Mouse (Mus musculus) testis, adult 2 months (tissue): ENCODE measurements around the gene Ube2f. TPM values are rescaled to one million over a fixed set of nuclear protein-coding genes. Genes with fewer than 3 reads are reported as not detected.

Source experiments
- H3K27ac ChIP-seq: fragments of 200-500 bp; 2 replicates; pipeline ENCODE4 v1.5.1; 2012; ENCODE audit warnings: low read depth, low read length; ENCODE audit not compliant: control insufficient read depth, insufficient read depth
- H3K27me3 ChIP-seq: fragments of 200-500 bp; 2 replicates; pipeline ENCODE4 v1.6.1; 2012; ENCODE audit warnings: mild to moderate bottlenecking, low read length, moderate library complexity; ENCODE audit not compliant: control insufficient read depth, insufficient read depth
- H3K36me3 ChIP-seq: fragments of 200-500 bp; 2 replicates; pipeline ENCODE4 v1.6.1; 2012; ENCODE audit warnings: mild to moderate bottlenecking, low read length; ENCODE audit not compliant: control insufficient read depth, insufficient read depth
- H3K4me1 ChIP-seq: fragments of 200-500 bp; 2 replicates; pipeline ENCODE4 v1.6.1; 2012; ENCODE audit warnings: low read length; ENCODE audit not compliant: control insufficient read depth, insufficient read depth
- H3K4me3 ChIP-seq: fragments of 200-500 bp; 2 replicates; pipeline ENCODE4 v1.5.1; 2012; ENCODE audit warnings: low read depth, mild to moderate bottlenecking, low read length, moderate library complexity, mixed read lengths; ENCODE audit not compliant: control insufficient read depth
- CTCF ChIP-seq: fragments of 200-500 bp; IDR thresholded peaks from 2 replicates; pipeline ENCODE4 v1.5.1; 2012; ENCODE audit warnings: low read depth, mild to moderate bottlenecking, inconsistent platforms, low read length, moderate library complexity; ENCODE audit not compliant: control insufficient read depth, insufficient read depth, insufficient replicate concordance
- POLR2A ChIP-seq: fragments of 200-500 bp; IDR thresholded peaks from 2 replicates; pipeline ENCODE4 v1.6.1; 2012; ENCODE audit warnings: low read depth, mild to moderate bottlenecking, inconsistent platforms, low read length, moderate library complexity; ENCODE audit not compliant: control insufficient read depth
- polyA plus RNA-seq: library from polyadenylated mRNA; depleted of rRNA; stranded (reverse); fragments of >200 nt; gene quantifications from 2 replicates; pipeline ENCODE4 v1.2.3, GENCODE M21; 2012

Ube2f gene
- polyA plus RNA-seq, 1 experiment, result 159 TPM

GRCm38 (mm10) chr1:91309366-91310085 lies 59.4 kb downstream of the Ube2f start:
- H3K4me1 ChIP-seq, result no peaks in the 10 kb centered on the region
- TF ChIP-seq CTCF, result no peak
- no peak for TF ChIP-seq POLR2A
- H3K36me3 ChIP-seq, result peaks cover 8% of the 10 kb centered on the region
- H3K27me3 ChIP-seq, result no peaks in the 10 kb centered on the region
- H3K4me3 ChIP-seq, result no peak overlapping the region
- H3K27ac ChIP-seq, result no peak overlapping the region

GRCm38 (mm10) chr1:91312273-91312672 lies 62.2 kb downstream of the Ube2f start:
- peaks cover 6% of the 10 kb centered on the region for H3K36me3 ChIP-seq
- H3K27ac ChIP-seq, result no peak overlapping the region
- no peaks in the 10 kb centered on the region for H3K27me3 ChIP-seq
- H3K4me1 ChIP-seq, result no peaks in the 10 kb centered on the region
- TF ChIP-seq POLR2A, result no peak
- no peak for TF ChIP-seq CTCF
- no peak overlapping the region for H3K4me3 ChIP-seq

DNA sequence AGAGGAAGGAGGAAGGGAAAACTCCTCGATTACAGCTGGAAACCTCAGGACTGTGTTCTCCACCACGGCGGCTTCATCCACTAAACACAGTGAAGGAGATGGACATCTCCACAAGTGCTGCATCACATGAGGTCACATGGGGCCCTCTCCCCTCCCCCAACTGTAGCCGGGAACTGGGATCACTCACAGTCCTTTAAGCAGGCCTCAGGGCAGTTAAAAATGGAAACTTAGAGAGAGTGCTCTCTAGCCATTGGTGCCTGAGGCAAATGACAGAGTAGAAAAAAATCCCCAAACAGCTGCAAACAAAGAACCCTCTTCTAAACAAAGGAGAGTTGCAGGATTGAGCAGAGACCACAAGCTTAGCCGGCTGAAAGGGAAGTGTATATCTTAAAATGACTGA lies 63.1 kb downstream of the Ube2f start:
- TF ChIP-seq POLR2A, result no peak
- TF ChIP-seq CTCF, result no peak
- H3K27me3 ChIP-seq, result no peaks in the 10 kb centered on the region
- H3K4me3 ChIP-seq, result no peak overlapping the region
- H3K36me3 ChIP-seq, result peaks cover 6% of the 10 kb centered on the region
- no peak overlapping the region for H3K27ac ChIP-seq
- no peaks in the 10 kb centered on the region for H3K4me1 ChIP-seq

DNA sequence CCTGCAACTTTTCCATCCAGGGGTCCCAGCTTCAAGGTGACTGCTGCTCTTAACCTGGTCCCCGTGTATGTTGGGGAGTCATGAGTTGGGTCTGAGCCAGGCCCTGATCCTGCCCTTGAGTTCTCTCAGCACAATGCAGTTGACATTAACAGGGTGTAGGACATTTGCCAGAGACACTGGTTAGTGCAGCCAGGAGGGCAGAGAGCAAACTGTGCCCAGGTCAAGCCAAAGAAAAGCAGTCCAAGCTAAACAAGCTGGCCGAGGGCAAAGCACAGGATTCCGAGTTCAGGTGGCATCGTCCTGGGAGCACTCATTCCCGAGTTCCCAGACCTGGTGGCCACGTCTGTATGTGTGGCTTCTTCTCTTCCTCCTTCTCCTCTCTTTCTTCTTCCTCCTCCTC lies 67.6 kb downstream of the Ube2f start:
- peaks cover 2% of the 10 kb centered on the region for H3K36me3 ChIP-seq
- no peak overlapping the region for H3K4me3 ChIP-seq
- H3K4me1 ChIP-seq, result no peaks in the 10 kb centered on the region
- TF ChIP-seq CTCF (no peak), POLR2A (no peak)
- no peaks in the 10 kb centered on the region for H3K27me3 ChIP-seq
- no peak overlapping the region for H3K27ac ChIP-seq

GRCm38 (mm10) chr1:91321760-91322438 lies 71.8 kb downstream of the Ube2f start, which contains the start of gene Espnl:
TSS of gene Espnl (plus strand) at chr1:91322075.
- Histone ChIP-seq H3K4me3 (no peak within 1 kb of the TSS), H3K27me3 (no peaks in the 10 kb centered on the region), H3K36me3 (no peaks in the 10 kb centered on the region), H3K4me1 (no peaks in the 10 kb centered on the region), H3K27ac (no peak within 1 kb of the TSS)
- TF ChIP-seq POLR2A, result no peak

- no peak overlapping the region for H3K4me3 ChIP-seq
- no peaks in the 10 kb centered on the region for H3K27me3 ChIP-seq
- no peak for TF ChIP-seq POLR2A
- TF ChIP-seq CTCF, result no peak
- H3K4me1 ChIP-seq, result no peaks in the 10 kb centered on the region
- no peaks in the 10 kb centered on the region for H3K36me3 ChIP-seq
- H3K27ac ChIP-seq, result no peak overlapping the region
These were observed 74.5 kb downstream of the Ube2f start for GRCm38 (mm10) chr1:91324646-91325045.

DNA sequence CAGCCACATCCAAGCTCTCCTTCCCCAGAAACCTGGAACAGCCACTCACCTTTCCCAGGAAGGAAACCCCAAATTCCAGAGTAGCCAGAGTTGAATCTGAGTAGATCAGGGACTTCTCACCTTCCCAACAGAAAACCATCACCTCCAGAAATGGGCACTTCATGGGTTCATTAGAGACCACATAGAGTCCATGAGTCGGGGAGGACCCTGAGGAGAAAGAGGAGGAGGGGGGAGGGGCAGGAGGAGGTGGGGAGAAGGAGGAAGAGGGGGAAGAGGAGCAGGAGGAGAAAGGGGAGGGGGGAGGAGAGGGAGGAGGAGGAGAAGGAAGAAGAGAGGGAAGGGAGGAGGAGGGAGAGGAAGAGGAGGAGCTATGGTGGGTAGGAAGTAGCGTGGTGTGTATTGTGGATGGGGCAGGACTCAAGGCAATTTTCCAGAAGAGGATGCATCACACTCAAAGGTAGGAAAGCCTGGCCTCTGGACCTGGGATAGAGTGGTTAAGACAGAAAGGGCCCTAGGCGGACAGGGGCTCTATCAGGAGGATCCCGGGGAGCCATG lies 75.5 kb downstream of the Ube2f start:
- Histone ChIP-seq H3K36me3 (no peaks in the 10 kb centered on the region), H3K27me3 (no peaks in the 10 kb centered on the region), H3K4me1 (no peaks in the 10 kb centered on the region), H3K4me3 (no peak overlapping the region), H3K27ac (no peak overlapping the region)
- TF ChIP-seq CTCF (no peak), POLR2A (no peak)
